Mouse (Mus musculus) layer of hippocampus, adult 11-12 months (tissue): ENCODE results near the gene Irf1.

Source experiments
- DNase-seq: peaks from one replicate; pipeline ENCODE4 v3.0.0; 2022; ENCODE audit warnings: low spot score

Irf1 gene

DNA sequence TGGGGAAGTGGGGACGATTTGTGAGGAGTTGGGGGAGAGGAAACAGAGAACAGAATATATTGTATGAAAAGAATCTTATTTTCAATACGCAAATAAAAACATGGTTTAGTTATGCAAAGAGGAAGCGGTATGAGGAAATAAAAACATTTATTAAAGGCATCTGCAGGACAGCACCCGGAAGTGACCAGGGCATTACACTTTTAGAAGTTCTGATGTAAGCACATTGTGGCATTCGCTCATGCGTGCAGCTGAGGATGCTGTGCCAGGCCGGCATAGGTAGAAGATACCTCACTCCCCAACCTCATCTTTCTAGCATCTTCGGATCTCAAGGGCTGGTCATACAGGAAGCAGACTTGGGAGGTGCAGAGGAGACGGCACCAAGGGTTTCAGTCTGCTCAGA lies 13.5 kb downstream of the Irf1 start:
- no peak for DNase-seq

- DNase-seq = no peak
Observed at GRCm38 (mm10) chr11:53785311-53785936, 15.6 kb downstream of the Irf1 start.

DNA sequence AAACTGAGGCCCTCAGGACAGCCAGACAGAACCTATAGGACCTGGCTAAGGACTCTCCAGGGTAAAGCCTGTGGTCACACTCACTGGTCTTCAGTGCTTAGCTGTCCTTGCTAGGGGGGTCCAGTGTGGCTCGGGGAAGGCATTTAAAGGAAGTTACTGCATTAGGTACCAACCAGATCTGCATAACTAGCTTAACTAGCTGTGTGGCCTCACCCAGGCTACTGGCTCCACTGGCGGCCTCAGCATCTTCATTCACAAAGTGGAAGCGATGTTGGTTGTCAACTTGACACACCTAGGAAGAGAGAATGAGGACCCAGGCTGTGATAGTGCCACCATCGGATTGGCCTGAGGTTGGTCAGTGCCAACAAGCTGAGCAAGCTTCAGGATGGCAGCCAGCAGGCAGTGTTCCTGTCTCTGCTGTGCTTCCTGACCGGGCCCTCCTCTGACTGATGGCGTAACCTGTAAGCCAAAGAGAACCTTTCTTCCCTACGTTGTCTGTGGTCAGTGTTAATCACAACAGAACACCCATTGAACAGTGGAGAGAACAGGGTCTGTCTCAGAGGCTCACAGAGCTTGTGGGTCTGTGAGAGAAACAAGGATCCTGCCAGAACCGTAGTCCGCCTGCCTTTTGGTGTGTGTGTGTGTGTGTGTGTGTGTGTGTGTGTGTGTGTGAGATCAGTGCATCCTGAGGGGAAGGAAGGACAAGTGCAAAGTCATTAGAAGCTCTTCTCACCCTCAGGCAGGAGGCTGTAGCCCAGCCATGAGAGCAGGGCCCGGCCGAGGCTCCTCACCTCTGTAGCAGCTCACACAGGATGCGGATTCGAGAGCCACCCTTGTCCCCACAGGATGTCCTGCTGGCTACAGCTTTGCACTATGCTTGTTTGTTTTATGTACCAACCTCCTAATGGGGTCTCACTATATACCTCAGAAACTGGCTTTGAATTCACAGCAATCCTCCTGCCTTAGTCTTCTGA lies 16.5 kb downstream of the Irf1 start:
- no peak for DNase-seq

GRCm38 (mm10) chr11:53788196-53788595 lies 18.4 kb downstream of the Irf1 start:
- no peak for DNase-seq

GRCm38 (mm10) chr11:53789277-53789676 lies 19.5 kb downstream of the Irf1 start:
- no peak for DNase-seq

DNA sequence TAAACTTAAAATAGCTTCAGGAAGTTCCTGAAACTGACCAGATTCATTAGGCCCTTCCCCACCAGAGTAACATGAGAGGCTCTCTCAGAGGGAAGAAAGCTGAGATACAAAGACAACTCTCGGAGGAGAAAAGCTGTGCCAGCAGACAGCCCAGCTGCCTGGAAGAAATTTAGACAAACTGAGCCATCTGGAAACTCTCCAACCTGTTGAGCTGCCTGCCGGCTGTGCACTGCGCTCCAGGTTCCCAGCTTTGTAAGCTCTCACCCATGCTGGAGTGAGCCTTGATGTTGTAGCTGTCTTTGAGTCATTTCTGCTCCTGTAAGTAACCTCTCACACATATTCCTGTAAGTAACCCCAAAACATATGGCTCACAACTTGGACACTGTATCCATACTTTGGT lies 23.2 kb downstream of the Irf1 start:
- DNase-seq = peak; percentile 54

DNA sequence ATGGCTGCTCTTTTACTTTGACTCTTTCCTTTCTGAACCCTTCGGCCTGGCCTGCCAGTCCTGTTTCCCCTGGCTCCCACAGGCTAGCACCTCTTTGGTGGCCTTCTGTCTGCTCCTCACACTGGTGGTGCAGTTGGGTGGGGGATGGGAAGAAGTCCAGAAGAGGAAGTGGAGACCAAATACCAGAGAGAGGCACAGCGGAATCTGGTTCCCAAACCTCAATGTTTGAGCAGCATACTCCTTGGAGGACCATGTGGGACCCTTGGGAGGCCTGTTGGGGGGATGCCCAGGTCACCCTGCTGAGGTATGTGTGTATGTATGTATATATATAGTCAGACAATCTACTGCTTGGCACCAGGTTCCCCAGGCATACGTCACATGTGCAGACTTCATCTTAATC lies 24.2 kb downstream of the Irf1 start:
- peak; percentile 54 for DNase-seq

- DNase-seq = peak; percentile 29
Observed at GRCm38 (mm10) chr11:53794671-53795557, 25.1 kb downstream of the Irf1 start.

DNA sequence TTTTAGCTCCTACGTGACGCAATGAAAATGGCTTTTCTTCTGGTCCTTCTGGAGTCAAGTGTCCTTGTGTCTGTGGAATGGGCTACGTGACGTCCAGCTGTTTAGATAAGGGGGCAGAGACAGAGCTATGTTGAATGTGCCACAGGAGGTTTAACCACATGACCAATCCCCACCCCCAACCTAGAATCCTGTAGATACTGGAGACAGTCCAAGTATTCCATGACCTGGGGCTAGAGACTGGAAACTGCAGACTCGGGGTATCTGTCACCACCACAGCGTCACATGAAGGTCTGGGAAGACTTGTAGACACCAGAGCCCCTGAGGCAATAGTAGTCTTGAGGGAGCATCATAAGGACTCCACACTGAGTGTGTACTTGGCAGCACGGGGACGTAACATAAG lies 26.0 kb downstream of the Irf1 start:
- no peak for DNase-seq

DNA sequence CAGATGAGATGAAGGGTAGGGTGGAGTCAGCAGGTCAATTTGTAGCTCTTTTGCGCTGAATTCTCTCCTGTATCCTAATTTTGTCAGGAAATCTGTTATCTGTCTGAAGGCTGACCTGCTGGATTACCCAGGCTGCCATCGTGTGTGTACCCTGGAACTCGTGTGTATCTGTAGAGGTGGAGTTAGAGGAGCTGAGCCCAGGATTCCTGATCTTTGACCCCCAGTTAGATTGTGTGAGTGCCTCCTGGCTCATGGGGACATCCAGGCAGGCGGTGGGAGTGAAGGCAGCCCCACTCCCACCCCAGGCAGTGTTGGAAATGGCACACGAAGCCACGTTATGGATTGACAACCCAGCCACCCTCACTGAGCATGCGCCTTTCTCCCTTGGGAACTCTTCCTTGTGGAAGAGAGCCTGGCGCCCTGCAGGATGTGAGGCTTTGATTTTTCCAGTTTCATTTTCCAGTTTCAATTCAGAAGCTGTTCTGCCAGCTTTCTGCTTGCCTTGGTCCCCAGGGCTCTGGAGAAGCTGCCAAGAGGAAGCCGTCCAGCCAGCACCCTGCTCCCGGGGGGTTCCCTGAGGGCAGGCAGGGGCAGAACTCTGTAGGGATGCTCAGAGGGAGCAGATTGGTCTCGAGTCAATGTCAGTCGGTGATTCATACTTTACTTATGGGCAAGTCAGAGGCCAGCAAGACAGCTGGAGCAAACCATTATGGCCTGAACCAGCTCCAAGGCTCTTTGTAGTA lies 26.8 kb downstream of the Irf1 start:
- peak; percentile 22 for DNase-seq

GRCm38 (mm10) chr11:53797386-53797920 lies 27.6 kb downstream of the Irf1 start:
- no peak for DNase-seq

- DNase-seq = no peak
Observed at GRCm38 (mm10) chr11:53798041-53798711, 28.4 kb downstream of the Irf1 start.

GRCm38 (mm10) chr11:53800036-53800435 lies 30.2 kb downstream of the Irf1 start:
- no peak for DNase-seq

- DNase-seq = no peak
Observed at GRCm38 (mm10) chr11:53800975-53801374, 31.2 kb downstream of the Irf1 start.

DNA sequence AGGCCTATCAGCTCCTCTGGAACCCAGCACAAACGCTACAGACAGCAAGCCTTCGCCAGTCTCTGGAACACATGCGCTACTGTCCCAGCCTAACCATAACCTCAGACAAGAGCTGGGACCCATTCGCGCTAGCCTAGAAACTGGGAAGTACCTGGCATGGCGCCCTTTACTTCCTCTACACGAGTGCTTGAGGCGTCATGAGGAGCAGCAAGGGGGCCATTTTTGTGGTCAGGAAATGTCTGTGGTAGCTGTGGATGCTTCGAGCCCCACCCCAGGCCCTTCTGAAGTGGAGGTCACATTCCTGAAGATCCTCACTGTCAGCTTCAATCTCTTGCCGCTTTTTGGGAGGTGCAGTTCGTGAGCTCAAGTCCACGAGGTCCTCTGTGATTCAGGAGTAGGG lies 33.3 kb downstream of the Irf1 start:
- no peak for DNase-seq

GRCm38 (mm10) chr11:53803494-53803893 lies 33.7 kb downstream of the Irf1 start:
- no peak for DNase-seq

GRCm38 (mm10) chr11:53804569-53805344 lies 34.9 kb downstream of the Irf1 start:
- no peak for DNase-seq

DNA sequence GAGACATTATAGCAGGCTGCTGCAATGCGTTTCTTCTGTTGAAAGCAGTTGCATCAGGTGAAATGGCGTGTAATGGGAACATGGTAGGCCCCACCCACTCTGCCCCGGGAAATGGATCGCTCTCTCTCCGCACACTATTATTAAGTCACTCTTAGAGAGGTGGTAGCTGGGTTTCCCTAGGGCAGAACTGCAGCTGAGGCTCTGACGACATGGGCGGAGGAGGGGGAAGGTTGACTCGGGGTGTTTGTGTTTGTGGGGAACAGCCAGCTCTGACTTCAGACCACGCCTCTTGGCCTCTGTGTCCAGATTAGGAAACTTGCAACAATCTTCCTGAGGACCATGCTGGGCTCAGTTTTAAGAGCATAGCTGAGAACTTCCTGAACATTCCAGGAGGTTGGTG lies 36.0 kb downstream of the Irf1 start:
- no peak for DNase-seq

GRCm38 (mm10) chr11:53809354-53809753 lies 39.5 kb downstream of the Irf1 start:
- DNase-seq = no peak

DNA sequence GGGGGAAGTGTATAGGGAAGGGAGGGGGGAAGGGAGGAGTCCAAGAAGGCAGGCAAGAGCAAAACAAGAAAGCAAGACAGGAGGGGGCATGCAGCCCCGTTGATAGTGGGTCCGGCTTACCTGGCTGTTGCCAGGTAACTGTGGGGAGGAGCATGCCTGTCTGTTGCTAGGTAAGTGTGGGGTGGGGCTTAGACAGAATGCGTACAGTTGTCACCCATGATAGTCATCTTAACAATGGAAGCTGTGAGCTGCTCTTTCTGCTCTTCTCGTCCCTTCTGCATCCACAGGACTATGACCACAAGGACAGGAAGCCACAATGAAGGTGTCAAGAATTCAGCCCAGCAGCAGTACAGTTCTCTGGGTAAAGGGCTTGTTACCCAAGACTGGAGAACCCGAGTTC lies 40.3 kb downstream of the Irf1 start:
- no peak for DNase-seq
